Mouse (Mus musculus): ENCODE data around the gene Anxa6.

Gene Anxa6

DNA sequence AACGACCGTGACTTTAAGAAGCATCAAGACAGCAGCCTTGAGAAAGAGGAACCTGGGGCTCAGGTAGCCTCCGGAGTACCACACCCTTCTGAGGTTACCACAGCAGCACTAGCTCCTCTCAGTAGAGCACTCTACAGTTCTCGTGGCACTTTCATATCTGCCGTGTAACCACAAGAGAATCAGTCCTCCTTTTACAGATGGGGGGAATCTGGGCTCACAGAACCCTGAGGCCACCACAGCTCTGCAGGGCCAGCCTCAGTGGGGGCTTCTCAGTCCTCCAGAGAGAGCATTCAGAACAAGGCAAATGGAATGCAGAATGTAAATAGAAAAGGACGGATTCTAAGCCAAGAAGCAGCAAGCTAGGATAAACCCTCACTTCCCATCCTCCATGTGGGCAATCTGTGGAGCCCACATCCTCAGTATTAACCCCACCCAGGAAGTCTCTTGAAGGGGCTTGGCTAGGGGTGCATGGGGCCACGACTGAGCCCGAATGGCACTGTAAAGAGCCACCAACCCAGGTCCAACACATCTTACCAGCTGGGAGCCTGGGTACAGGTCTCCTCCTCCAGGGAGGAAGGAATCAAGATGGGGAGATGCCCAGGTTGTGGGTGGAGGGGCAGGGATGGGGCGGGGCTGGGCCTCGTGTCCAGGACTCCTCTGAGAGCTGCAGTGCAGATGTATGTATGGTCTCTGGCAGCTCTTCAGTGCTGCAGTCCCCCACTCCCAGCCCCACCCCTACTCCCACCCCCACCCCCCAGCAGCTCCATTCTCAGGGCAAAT is 1.8 kb downstream of the Anxa6 start:
- no peak for DNase-seq (ENCODE audit: extremely low read depth, low read depth, low spot score)

DNA sequence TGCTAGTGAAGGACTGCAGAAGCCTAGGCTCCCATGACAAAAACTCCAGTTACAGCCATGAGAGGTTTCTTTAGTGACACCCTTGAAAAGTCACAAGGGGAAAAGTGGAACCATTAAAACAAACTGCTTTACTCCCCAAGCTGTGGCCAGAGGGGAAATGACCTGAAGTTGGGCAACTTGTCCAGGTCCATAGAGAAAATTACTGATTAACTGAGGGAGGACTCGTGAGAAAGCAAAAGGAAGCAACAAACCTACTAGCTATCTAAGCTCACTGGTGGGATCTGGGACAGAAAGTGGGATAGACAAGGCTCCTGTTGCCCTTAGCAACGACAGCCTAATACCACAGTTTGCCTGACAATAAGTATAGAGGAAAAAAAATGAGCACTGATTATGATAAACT is 4.7 kb downstream of the Anxa6 start:
- DNase-seq (ENCODE audit: extremely low read depth, low read depth, low spot score), result no peak

DNA sequence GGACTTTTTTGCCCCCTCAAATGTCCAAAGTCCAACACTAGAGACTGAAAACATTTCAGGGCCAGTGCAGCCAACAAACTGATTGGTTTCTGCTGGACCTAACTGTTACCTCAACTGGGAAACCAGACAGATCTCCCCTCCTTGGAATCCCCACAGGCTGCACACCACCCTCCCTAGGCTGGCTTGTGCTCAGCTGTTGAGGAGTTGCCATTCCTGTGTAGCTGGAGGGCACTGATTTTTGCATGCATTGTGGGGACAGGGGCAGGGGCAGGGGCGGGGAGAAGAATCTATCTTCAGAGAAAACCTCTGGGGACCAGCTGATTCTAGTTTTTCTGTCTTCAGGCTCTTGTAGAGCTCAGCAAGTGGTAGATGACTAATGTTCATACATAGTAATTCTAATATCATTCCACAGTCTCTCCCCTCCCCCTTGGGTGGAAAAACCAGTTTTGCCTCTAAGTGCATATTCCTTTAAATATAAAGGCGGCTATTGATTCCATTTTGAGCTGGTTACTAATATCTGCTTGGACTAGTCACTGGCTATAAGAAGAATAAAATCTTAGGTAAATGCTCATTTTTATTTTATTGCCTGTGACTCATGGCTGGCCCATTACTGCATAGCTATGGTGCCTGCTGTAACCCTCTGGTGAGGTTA is 5.9 kb downstream of the Anxa6 start:
- DNase-seq (ENCODE audit: extremely low read depth, low read depth, low spot score), result peak; percentile 19

- no peak for DNase-seq (ENCODE audit: extremely low read depth, low read depth, low spot score)
Measured at GRCm38 (mm10) chr11:55025896-55026295, 7.3 kb downstream of the Anxa6 start.

DNA sequence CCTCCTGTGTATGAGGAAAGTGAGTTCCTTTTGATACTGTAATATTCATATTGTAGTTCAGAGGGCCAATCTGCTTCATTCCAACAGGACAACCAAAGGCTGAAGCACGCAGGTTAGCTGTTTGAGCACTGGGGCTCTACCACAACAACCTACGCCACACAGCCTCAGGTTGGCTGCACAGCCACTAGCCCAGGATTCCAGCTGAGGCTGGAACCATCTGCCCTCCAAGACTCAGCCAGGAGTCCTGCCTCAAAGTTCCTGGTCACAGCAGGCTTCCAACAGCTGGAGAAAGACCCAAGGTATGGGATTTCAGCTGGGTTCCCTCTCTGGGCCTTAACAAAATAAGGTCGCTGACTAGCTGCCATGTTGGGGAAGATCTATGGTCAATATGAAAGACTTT is 9.7 kb downstream of the Anxa6 start:
- DNase-seq (ENCODE audit: extremely low read depth, low read depth, low spot score), result no peak

DNA sequence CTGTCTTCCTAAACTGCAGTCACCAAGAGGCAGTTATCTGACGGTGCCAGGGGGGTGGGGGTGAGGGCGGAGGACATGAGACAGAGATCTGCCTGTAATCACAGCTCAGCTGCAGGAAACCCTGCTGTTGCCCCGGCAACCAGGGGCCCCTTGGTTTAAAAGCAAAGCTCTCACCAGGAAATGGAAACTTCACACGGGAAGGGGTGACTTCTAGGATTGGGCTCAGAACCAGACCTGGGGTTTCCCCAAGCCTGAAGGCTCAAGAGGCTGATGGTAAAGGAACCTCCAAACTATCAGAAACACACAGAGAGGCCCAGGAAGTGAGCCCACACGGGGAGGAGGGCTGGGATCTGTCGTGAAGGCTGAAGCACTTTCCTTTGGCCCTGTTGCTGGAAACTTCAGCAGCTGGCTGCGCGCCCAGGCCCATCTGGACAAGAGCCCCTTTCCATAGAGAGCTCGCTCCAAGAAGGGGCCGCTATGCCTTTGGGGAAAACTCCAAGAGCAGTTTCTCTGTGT is 10.1 kb downstream of the Anxa6 start:
- no peak for DNase-seq (ENCODE audit: extremely low read depth, low read depth, low spot score)

GRCm38 (mm10) chr11:55022508-55022907 is 10.7 kb downstream of the Anxa6 start:
- no peak for DNase-seq (ENCODE audit: extremely low read depth, low read depth, low spot score)

DNA sequence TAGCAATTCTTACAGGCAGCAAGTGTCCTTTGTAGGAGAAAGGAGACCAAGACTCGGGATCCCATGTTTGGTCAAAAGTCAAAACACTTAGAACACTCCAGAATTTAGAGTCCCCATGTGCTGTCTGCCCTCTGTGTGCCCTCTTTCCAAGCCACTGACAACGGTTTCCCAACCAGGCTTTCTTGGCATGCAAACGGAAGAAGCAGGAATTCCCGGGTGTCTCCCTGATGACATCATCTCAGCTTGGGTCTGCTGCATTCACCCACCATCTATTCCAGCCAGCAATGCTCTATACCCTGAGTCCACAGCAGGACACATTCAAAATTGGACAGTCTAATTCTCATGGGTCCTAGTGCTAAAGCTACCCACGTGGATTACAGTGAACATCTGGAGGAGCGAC is 11.4 kb downstream of the Anxa6 start:
- DNase-seq (ENCODE audit: extremely low read depth, low read depth, low spot score), result no peak

GRCm38 (mm10) chr11:55021458-55021857 is 11.8 kb downstream of the Anxa6 start:
- no peak for DNase-seq (ENCODE audit: extremely low read depth, low read depth, low spot score)

DNA sequence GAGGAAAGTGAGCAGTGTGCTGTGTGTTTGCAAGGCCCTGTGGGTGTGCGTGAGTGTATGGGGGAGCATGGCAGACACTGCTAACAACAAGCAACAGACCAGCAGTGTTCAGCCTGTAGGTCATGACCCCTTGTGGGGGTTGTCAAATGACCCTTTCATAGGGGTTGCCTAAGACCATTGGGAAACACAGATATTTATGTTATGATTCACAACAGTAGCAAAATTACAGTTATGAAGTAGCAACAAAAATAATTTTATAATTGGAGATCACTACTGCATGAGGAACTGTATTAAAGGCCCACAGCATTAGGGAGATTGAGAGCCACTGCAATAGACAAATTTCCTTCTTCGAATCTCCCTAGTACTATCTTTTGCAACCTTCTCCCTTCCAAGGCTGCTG is 13.5 kb downstream of the Anxa6 start:
- DNase-seq (ENCODE audit: extremely low read depth, low read depth, low spot score), result no peak

- DNase-seq (ENCODE audit: extremely low read depth, low read depth, low spot score), result no peak
Measured at GRCm38 (mm10) chr11:55018034-55018433, 15.2 kb downstream of the Anxa6 start.

DNA sequence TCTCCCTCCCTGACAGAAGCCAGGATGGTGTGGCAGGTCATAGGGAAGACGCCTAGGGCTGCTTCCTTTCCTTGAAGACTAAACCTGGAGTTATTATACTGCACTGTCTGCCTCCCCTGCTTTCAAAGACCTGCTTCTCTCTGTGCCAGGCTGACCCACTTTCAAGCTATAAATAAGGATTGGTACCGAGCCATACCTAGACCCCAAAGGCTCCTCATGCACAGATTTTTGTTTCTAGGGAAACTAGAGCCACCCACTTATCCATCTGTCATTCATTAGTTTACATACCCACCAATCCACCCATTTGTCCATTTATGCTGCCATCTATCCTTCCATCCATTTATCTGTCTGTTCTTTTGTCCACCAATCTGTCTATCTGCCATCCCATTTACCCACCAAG is 16.0 kb downstream of the Anxa6 start:
- DNase-seq (ENCODE audit: extremely low read depth, low read depth, low spot score), result no peak

GRCm38 (mm10) chr11:55016758-55017157 is 16.5 kb downstream of the Anxa6 start:
- DNase-seq (ENCODE audit: extremely low read depth, low read depth, low spot score), result no peak

DNA sequence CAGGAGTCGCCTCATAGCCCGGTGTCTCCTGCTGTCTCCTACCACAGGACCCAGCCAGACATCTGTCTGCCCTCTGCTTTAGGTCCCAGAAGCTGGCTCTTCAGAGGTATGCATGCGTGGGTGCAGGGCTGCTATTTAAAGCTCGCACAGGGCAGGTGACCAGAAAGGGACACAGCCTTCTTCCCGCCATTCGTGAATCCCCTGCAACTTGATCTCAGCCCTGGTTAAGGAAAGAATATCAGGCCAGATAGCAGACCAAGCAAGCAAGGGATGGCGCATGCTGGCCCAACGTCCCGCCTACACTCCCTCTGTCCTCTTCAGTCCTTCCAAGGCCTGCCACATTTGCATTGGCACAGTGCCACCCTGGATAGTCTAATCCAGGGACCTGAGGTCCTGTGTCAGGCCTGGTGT is 17.4 kb downstream of the Anxa6 start:
- DNase-seq (ENCODE audit: extremely low read depth, low read depth, low spot score), result peak; percentile 18

DNA sequence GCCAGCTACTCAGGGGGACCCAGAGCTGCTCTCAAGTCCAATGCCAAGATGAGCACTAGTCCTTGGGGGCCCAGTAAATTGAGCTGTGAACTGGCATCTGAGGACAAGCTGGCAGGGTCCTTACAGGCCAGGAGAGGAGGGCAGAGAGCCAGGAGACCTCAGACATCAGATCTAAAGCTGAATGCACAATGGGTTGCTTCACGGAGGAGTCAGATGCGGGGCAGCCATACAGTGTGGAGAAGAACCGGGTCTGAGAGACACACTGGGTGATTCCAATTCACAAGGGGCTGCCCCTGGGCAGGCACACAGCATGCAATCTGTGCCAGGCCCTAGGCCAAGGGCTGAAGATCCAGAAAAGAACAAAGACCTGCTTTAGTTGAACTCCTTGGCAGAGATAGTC is 18.0 kb downstream of the Anxa6 start:
- no peak for DNase-seq (ENCODE audit: extremely low read depth, low read depth, low spot score)

GRCm38 (mm10) chr11:55013802-55014201 is 19.4 kb downstream of the Anxa6 start:
- no peak for DNase-seq (ENCODE audit: extremely low read depth, low read depth, low spot score)

DNA sequence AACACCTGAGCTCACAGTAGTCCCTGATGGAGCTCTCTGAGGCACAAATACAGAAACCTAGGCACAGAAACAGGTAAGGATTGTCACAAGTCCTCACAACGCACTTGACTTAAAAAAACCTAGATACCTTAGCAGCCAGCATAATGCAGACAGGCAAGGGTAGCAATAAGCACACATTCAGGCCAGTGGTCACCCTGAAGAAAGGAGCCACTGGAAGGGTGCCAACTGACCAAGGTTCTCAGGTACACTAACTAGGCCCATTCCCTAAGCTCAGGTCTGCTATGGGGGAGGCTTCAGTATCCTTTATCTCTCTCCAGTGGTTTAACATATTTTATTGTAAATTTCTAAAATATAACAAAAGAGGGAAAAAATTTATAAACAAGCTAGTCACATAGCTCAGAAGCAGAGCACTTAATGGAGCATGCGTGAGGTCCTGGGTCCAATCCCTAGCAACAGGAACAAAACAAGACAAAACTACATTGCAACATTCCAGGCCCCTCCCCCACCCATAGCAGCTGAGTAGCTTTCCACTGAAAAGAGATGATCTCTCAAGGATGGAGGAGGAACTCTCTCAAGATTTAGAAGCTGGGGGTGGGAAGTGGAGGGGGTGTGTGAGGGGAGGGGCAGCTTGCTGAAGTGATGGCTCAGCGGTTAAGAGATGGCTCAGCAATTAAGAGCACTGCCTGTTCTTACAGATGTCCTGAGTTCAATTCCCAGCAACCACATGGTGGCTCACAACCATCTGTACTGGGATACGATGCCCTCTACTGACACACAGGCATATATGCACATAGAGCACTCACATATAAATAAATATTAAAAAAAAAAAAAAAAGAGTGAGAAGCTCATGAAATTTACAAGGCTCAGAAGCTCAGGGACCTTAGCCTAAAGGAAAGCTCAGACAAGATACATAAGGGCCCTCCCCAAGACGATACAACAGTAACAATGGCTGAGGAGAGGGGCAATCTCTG is 20.4 kb downstream of the Anxa6 start:
- DNase-seq (ENCODE audit: extremely low read depth, low read depth, low spot score), result no peak

DNA sequence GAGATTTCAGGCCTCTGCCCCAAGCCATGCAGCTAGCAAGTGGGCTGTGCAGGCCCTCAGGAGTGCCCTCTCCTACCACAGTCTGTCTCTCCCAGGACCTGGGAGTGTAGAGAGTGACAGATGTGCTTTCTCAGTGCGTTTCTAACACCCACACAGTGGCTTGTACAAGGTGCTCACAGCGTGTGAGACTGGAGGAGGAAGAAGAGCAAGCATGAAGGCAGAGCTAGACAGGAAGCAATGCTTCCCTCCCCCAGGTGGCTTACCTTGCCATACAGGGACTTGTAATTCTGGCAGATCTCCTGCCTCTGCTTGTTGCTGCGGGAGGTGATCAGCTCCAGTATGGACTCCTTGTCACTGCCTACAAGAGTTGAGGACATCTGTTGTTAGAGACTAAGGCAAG is 21.8 kb downstream of the Anxa6 start:
- DNase-seq (ENCODE audit: extremely low read depth, low read depth, low spot score), result no peak

DNA sequence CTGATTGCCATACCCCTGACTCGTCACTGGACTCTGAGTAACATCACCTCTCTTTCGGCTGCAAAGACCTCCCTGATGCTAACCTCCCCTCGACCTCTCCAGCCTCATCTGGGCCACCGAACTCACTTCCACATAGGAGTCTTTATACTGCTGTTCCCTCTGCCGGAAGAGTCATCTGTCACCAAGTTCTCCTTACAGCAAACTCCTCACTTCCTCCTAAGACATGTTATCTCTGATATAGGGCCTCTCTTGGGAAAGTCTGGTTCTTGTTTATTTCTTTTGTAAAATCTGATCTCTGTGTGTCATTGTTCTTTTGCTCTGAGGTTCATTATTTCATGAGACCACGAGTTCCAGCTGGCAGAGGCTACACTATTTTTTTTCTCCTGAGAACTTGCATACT is 25.0 kb downstream of the Anxa6 start:
- DNase-seq (ENCODE audit: extremely low read depth, low read depth, low spot score), result no peak

GRCm38 (mm10) chr11:55005684-55006083 is 27.6 kb downstream of the Anxa6 start:
- DNase-seq (ENCODE audit: extremely low read depth, low read depth, low spot score), result no peak

DNA sequence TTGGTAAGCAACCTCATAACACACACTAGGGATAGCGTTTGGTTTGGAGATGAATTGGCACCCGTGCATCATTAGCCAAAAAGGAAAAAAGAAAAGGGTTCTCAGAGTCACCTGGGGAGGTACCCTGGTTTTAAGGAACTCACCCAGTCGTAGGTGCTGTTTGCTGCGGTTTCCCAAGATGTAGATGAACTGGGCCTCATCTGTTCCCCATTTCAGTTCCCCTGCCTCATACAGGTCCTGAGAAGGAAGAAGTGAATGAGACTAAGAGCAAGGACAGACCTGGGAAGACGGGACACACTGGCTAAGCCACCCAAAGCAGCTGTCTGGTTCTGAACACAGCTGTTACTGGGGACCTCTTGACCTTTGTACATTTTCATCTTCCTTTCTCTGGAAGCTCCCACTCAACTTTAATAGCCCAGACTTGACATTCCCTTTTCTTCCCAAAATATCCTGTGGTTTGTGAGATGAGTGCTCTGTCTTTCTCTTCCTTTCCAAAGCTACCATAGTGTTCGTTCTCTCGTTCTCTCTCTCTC is 28.2 kb downstream of the Anxa6 start:
- DNase-seq (ENCODE audit: extremely low read depth, low read depth, low spot score), result no peak
